Mouse (Mus musculus): ENCODE measurements around the gene Sox5. TPM values are rescaled to one million over a fixed set of nuclear protein-coding genes. Genes with fewer than 3 reads are reported as not detected.

Gene Sox5
- polyA plus RNA-seq, 1 experiment from 2014 or later: 49.3 TPM

DNA sequence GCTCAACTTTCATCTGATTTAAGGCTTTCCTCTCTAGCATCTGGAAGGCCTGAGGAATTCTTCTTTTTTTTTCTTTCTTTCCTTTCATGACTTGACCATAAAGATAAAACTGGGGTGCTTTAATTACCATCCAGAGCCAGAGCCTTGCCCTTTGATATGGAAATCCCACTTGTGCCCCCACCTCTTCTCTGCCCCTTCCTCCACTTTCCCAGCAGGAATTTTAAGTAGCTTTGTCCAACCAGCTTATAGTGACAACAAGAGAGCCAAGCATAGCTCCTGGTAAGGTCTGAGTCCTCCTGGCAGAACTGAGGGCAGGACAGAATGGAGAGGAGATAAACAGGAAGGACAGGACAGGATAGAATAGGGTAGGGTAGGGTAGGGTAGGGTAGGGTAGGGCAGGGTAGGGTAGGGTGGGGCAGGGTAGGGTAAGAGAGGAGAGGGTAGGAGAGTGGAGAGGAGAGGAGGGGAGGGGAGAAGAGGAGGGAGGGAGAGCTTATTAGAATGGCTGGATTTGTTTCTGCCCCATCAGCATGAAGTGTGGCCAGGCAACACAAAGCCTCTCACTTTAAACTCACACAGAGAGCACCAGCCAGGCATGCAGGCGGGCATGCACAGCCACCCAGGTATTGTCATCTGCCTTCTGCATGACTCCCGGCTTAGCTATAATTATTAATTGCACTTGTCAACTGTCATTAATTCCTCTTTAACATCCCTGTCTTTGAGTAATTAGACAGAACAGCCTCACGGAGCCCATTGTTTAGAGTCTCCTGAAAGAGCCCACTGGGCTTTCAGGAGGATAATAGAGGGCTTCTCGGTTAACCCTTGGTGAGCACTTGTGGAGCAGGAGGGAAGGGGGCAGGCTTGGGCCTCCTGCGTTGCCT lies 300.9 kb downstream of the Sox5 start:
- Histone ChIP-seq H3K9ac (no peak overlapping the region), H3K27me3 (replicated peaks) (peaks cover 4% of the 10 kb centered on the region; the same call in 1 of the 2 replicates), H3K9me3 (no peaks in the 10 kb centered on the region), H3K4me1 (peaks cover 23% of the 10 kb centered on the region), H3K27ac (peak overlapping the region; percentile 42; the same call in 1 of the 2 replicates), H3K36me3 (replicated peaks) (no peaks in the 10 kb centered on the region), H3K4me3 (no peak overlapping the region), H3K4me2 (peak overlapping the region; percentile 4; the same call in 1 of the 2 replicates)
- 7% methylated on average over 5 of the region's 5 CpGs for WGBS
- ATAC-seq (replicated peaks): peak; percentile 84

GRCm38 (mm10) chr6:144479861-144480260 lies 301.9 kb downstream of the Sox5 start:
- H3K4me2 ChIP-seq: no peak overlapping the region
- no peak overlapping the region for H3K9ac ChIP-seq
- no peak overlapping the region for H3K27ac ChIP-seq
- no peak for ATAC-seq (replicated peaks)
- 28% methylated on average over 4 of the region's 4 CpGs for WGBS
- H3K4me1 ChIP-seq: peaks cover 23% of the 10 kb centered on the region
- H3K9me3 ChIP-seq: no peaks in the 10 kb centered on the region
- H3K36me3 ChIP-seq (replicated peaks): no peaks in the 10 kb centered on the region
- no peak overlapping the region for H3K4me3 ChIP-seq
- H3K27me3 ChIP-seq (replicated peaks): peaks cover 4% of the 10 kb centered on the region; the same call in 1 of the 2 replicates

GRCm38 (mm10) chr6:144477287-144478064 lies 304.3 kb downstream of the Sox5 start:
- Histone ChIP-seq H3K4me2 (no peak overlapping the region), H3K4me3 (no peak overlapping the region), H3K4me1 (peaks cover 23% of the 10 kb centered on the region), H3K9ac (no peak overlapping the region), H3K36me3 (replicated peaks) (no peaks in the 10 kb centered on the region), H3K27me3 (replicated peaks) (no peaks in the 10 kb centered on the region), H3K27ac (peak overlapping the region; percentile 55), H3K9me3 (no peaks in the 10 kb centered on the region)
- ATAC-seq (replicated peaks): no peak
- WGBS: 42% methylated on average over 16 of the region's 16 CpGs

GRCm38 (mm10) chr6:144473437-144473836 lies 308.3 kb downstream of the Sox5 start:
- ATAC-seq (replicated peaks): no peak
- Histone ChIP-seq H3K36me3 (replicated peaks) (no peaks in the 10 kb centered on the region), H3K4me2 (no peak overlapping the region), H3K9ac (no peak overlapping the region), H3K4me1 (0 out of 2 replicates have a peak, but pooled peaks cover 5% of the 10 kb centered on the region), H3K27ac (no peak overlapping the region), H3K9me3 (no peaks in the 10 kb centered on the region), H3K4me3 (no peak overlapping the region), H3K27me3 (replicated peaks) (no peaks in the 10 kb centered on the region)
- WGBS: 62% methylated on average over 7 of the region's 7 CpGs

DNA sequence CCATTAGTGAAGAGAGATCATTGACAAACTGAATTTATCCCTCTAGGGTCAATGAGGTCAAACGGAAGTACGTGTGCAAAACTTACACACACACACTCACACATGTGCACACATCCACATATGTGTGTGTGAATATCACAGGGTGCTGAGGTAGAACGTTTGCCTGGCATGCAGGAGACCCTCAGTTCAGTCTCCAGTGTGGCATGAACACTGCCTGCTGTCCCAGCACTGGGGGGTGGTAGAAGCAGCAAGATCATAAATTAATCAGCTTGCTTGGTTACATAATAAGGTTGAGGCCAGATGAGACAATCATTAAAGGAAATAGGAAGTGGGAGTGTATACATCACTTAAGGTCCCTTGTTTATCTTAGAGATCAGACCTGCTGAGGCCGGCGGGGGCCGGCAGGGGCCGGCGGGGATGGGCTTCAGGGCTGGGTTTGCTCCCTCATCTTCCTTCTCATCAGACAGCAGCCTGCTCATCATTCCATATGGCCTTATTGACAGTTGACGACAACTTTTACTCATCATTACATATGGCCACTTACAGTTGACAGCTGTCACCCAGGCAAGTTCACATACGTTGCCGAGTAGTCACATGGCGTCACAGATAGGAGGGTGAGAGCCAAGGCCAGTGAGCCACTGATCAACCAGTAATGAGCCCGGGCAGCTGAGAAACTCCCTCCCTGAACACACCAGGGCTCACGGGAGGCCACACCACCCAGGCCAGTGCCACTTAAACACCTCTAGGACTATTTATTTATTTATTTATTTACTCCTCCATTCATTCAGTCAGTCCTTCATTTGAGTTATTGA lies 309.5 kb downstream of the Sox5 start:
- no peak overlapping the region for H3K9ac ChIP-seq
- no peak overlapping the region for H3K27ac ChIP-seq
- no peaks in the 10 kb centered on the region for H3K9me3 ChIP-seq
- H3K4me1 ChIP-seq: 0 out of 2 replicates have a peak, but pooled peaks cover 2% of the 10 kb centered on the region
- H3K4me2 ChIP-seq: no peak overlapping the region
- no peaks in the 10 kb centered on the region for H3K27me3 ChIP-seq (replicated peaks)
- ATAC-seq (replicated peaks): no peak
- H3K36me3 ChIP-seq (replicated peaks): no peaks in the 10 kb centered on the region
- H3K4me3 ChIP-seq: no peak overlapping the region
- 72% methylated on average over 14 of the region's 14 CpGs for WGBS

DNA sequence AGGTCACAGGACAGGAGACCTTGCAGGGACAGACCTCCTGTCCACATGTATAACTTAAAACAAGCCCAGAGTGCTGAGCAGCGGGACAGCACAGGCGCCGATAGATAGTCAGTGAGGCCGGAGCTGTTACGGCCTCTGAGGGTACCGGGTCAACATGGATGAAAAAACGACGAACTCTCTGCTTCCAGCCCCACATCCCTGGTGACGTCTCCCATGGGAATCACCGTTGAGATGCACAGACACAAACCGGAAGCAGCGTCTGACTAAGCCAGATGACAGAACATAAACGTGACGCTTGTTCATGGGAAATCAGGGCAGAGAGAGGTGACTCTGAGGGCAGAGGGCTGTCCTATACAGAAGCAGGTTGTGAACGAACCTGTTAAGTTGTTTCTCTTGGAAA lies 315.1 kb downstream of the Sox5 start:
- Histone ChIP-seq H3K4me1 (no peaks in the 10 kb centered on the region), H3K9me3 (no peaks in the 10 kb centered on the region), H3K4me2 (no peak overlapping the region), H3K27ac (no peak overlapping the region), H3K27me3 (replicated peaks) (no peaks in the 10 kb centered on the region), H3K9ac (no peak overlapping the region), H3K36me3 (replicated peaks) (no peaks in the 10 kb centered on the region), H3K4me3 (no peak overlapping the region)
- ATAC-seq (replicated peaks): no peak
- 69% methylated on average over 15 of the region's 15 CpGs for WGBS

DNA sequence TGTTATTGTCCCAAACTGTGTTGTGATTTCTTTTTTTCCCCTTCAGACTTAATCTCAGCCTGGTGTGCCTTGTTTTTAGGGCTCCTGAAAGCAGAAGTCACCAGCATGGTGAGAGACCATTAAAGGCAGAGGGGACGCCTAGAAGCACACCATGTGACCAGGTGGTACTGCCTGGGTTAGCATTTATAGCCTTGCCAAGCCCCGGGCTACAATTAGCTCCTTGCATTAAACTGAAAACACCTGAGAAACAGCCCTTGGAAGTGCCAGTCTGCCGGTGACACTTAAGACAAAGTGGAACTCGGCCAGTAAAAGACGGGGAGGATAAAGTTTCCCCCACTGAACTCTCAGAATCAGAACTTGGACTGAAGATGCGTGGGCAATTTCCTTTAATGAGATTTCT lies 318.1 kb downstream of the Sox5 start:
- Histone ChIP-seq H3K27me3 (replicated peaks) (no peaks in the 10 kb centered on the region), H3K4me1 (no peaks in the 10 kb centered on the region), H3K27ac (no peak overlapping the region), H3K4me2 (no peak overlapping the region), H3K9ac (no peak overlapping the region), H3K4me3 (no peak overlapping the region), H3K9me3 (no peaks in the 10 kb centered on the region), H3K36me3 (replicated peaks) (no peaks in the 10 kb centered on the region)
- 84% methylated on average over 6 of the region's 6 CpGs for WGBS
- no peak for ATAC-seq (replicated peaks)

GRCm38 (mm10) chr6:144463274-144463673 lies 318.5 kb downstream of the Sox5 start:
- no peaks in the 10 kb centered on the region for H3K27me3 ChIP-seq (replicated peaks)
- ATAC-seq (replicated peaks): no peak
- H3K4me1 ChIP-seq: no peaks in the 10 kb centered on the region
- H3K27ac ChIP-seq: no peak overlapping the region
- H3K36me3 ChIP-seq (replicated peaks): no peaks in the 10 kb centered on the region
- no peak overlapping the region for H3K4me2 ChIP-seq
- no peak overlapping the region for H3K4me3 ChIP-seq
- H3K9ac ChIP-seq: no peak overlapping the region
- 93% methylated on average over 5 of the region's 5 CpGs for WGBS
- no peaks in the 10 kb centered on the region for H3K9me3 ChIP-seq

- Histone ChIP-seq H3K27ac (no peak overlapping the region), H3K4me1 (no peaks in the 10 kb centered on the region), H3K4me2 (no peak overlapping the region), H3K4me3 (no peak overlapping the region), H3K9ac (no peak overlapping the region), H3K9me3 (no peaks in the 10 kb centered on the region), H3K27me3 (replicated peaks) (no peaks in the 10 kb centered on the region), H3K36me3 (replicated peaks) (no peaks in the 10 kb centered on the region)
- no peak for ATAC-seq (replicated peaks)
- 94% methylated on average over 8 of the region's 8 CpGs for WGBS
These were observed 322.3 kb downstream of the Sox5 start for GRCm38 (mm10) chr6:144459486-144459885.

DNA sequence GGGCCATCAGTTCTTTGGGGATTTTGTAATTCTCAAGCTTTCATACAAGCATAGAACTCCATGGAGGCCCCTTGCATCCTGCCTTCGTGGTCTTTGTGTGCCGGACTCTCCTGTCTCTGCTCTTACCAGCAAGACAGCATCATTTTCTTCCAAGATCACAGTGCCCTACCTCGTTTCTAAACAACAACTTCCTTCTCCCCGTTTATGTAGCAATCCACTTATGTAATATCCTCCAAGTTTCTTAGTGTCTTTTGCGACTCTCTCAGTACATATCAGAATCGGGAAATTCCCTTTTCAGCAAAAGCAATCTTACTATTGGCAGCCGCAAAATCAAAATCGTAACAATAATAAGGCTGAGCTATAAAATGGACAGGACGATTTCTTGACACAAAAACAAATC lies 324.3 kb downstream of the Sox5 start:
- no peaks in the 10 kb centered on the region for H3K27me3 ChIP-seq (replicated peaks)
- ATAC-seq (replicated peaks): no peak
- no peak overlapping the region for H3K4me2 ChIP-seq
- H3K4me3 ChIP-seq: no peak overlapping the region
- WGBS: 92% methylated on average over 9 of the region's 9 CpGs
- H3K36me3 ChIP-seq (replicated peaks): no peaks in the 10 kb centered on the region
- peaks cover 8% of the 10 kb centered on the region; the same call in 1 of the 2 replicates for H3K4me1 ChIP-seq
- no peaks in the 10 kb centered on the region for H3K9me3 ChIP-seq
- no peak overlapping the region for H3K27ac ChIP-seq
- H3K9ac ChIP-seq: no peak overlapping the region

DNA sequence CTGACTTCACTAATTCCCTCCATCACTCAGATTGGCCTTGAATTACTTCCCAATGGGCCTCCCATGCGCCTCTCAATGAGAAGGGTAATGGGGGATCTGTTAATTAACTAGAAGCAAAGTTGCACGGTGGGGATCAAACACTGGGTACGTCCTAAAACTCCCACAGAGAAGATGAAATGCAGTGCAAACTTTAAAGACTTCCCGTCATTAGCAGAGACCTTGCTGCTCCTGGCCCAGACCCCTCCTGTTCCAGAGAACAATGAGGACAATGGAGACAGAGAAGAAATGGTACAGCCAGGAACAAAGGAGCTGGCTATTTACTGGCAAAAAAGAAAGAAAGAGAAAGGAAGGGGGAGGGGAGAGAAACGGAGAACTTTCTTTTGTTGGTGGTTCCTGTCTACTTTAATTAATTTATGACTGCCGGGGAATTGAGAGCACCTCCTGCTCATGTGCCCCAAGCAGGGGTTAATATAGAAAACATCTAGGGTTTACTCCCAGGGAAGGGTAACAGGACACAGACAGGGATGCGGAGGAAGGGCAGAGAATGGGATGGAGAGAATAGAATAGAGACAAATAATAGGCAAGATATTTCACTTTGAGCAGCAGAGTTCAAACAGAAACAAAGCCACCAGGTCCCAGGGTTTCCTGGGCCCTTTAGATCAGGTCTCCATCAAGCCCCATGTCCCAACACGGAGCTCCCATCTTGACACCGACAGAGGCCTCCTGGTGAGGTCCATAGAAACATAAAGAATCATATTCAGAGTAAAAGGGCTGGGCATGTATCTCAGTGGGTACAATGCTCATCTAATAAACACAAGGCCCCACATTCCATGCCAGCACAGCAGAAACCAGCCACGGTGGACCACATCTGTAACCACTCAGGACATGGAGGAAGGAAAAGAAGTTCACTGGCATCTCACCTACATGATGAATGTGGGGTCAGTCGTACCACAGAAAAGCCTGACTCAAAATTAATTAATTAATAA lies 327.2 kb downstream of the Sox5 start:
- H3K4me2 ChIP-seq: no peak overlapping the region

More for the DNA sequence above, 327.2 kb downstream of the Sox5 start:
- ATAC-seq (replicated peaks): peak; percentile 58
- no peak overlapping the region for H3K4me3 ChIP-seq
- no peaks in the 10 kb centered on the region for H3K9me3 ChIP-seq
- no peaks in the 10 kb centered on the region for H3K27me3 ChIP-seq (replicated peaks)
- no peaks in the 10 kb centered on the region for H3K36me3 ChIP-seq (replicated peaks)
- no peak overlapping the region for H3K9ac ChIP-seq
- WGBS: 18% methylated on average over 11 of the region's 11 CpGs
- H3K4me1 ChIP-seq: peaks cover 8% of the 10 kb centered on the region; the same call in 1 of the 2 replicates
- no peak overlapping the region for H3K27ac ChIP-seq
